Mouse (Mus musculus): ENCODE results near the gene Rictor. TPM values are rescaled to one million over a fixed set of nuclear protein-coding genes. Genes with fewer than 3 reads are reported as not detected.
A peak's percentile ranks its signal among the peaks of the same experiment; 100 is the strongest.

Gene Rictor
- polyA plus RNA-seq, 1 experiment from 2014 or later = 21.5 TPM

DNA sequence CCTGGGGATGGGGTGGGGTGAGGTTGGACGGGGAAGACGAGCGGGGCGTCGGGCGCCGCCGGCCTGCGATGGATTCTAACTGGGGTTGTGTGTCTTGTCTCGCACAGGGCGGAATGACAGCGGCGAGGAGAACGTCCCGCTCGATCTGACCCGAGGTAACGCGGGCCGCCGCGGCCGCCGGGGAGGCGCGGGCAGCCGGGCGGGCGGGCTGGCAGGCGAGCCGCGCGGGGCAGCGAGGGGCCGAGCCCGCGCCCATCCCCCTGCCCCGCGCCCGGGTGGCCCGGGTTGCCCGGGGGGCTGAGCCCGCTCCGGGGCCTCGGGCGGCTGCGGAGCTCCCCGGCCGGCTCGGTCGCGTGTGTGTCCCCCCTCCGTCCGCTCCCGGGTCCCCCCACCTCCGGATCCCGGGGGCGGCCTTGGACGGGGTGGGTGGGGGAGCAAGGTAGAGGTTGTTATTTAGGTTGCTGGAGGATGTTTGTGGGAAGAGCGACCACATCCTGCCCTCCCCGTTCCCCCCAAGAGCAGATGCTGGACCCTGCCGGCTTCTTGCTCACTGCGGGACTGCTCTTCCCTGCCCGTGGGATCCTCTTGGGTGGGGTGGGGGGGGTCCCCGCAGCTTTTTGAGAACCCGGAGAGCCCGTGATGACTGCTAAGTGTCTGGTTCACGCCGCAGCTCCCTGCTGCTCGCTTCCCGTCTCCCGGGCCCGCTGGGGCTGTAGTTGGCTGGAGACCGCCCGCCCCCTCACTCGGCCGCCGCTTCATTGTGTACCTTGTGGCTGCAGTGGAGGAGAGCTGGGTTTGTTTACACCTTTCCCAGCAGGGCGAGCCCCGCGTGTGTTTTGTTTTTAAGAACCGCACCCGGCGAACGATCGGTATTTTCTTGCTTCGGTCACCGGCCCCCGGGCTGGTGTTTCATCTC, 605 bp downstream of the Rictor start:
- peak overlapping the region; percentile 99 for H3K9ac ChIP-seq (ENCODE audit: low read depth, low read length)
- under 1% methylated on average over 79 of the region's 89 CpGs for WGBS (ENCODE audit: insufficient replicate concordance)
- peaks cover 52% of the 10 kb centered on the region for H3K4me1 ChIP-seq (ENCODE audit: control insufficient read depth, low read depth, low read length)

DNA sequence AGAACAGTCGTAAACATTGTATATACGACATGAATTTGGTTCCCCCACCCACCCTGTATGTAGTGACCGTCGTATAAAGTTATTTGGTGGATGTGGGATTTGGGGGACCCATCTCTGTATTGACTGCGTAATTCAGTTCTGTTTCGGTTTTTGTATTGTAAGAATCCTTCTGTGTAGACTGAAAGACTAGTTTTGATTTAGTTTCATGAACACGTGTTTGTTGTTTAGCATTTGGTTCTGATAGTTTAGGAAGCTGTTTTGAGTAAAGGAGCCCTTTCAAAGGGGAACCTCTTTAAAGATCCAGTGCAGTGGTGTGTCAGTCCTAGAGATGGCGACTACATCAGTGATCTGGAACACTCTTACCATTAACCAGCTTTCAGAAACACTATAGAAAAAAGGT, 1.4 kb downstream of the Rictor start:
- WGBS (ENCODE audit: insufficient replicate concordance) = 24% methylated on average over 8 of the region's 8 CpGs
- Histone ChIP-seq H3K36me3 (ENCODE audit: control insufficient read depth, insufficient read depth) (no peaks in the 10 kb centered on the region), H3K4me2 (ENCODE audit: low read depth, low read length) (peak overlapping the region; percentile 87), H3K9me3 (replicated peaks; ENCODE audit: control insufficient read depth, low read length) (no peaks in the 10 kb centered on the region), H3K4me3 (ENCODE audit: low read depth, low read length) (peak overlapping the region; percentile 97), H3K9ac (ENCODE audit: low read depth, low read length) (peak overlapping the region; percentile 99), H3K27ac (ENCODE audit: low read length) (peak overlapping the region; percentile 98), H3K27me3 (ENCODE audit: control insufficient read depth, insufficient read depth, low read depth, low read length) (no peaks in the 10 kb centered on the region), H3K4me1 (ENCODE audit: control insufficient read depth, low read depth, low read length) (peaks cover 56% of the 10 kb centered on the region)
- ATAC-seq (ENCODE audit: low read depth) = no peak

More for the DNA sequence above, 605 bp downstream of the Rictor start:
- no peaks in the 10 kb centered on the region for H3K36me3 ChIP-seq (ENCODE audit: control insufficient read depth, insufficient read depth)
- no peaks in the 10 kb centered on the region for H3K27me3 ChIP-seq (ENCODE audit: control insufficient read depth, insufficient read depth, low read depth, low read length)
- peak overlapping the region; percentile 98 for H3K27ac ChIP-seq (ENCODE audit: low read length)
- no peaks in the 10 kb centered on the region for H3K9me3 ChIP-seq (replicated peaks; ENCODE audit: control insufficient read depth, low read length)
- peak overlapping the region; percentile 87 for H3K4me2 ChIP-seq (ENCODE audit: low read depth, low read length)
- H3K4me3 ChIP-seq (ENCODE audit: low read depth, low read length) = peak overlapping the region; percentile 97
- peak; percentile 36 for ATAC-seq (ENCODE audit: low read depth)

DNA sequence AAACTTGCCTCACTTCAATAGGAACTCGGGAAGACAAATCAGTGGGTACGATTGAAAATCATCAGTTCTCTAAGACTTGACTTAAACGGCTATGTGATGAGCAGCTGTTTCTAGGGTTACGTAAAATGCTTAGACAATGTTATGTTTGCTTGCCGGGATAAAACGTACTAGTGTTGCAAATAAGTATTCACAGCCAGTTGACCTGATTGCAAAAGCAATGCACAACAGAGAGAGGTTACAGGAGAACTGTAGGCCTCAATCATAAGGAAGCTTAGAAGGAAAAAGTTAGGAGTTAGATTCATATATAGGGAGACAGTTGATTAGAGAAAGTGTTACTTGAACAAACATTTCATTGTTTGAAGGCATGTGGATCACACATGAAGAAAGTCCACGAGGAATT, 2.2 kb downstream of the Rictor start:
- Histone ChIP-seq H3K4me1 (ENCODE audit: control insufficient read depth, low read depth, low read length) (peaks cover 60% of the 10 kb centered on the region), H3K27me3 (ENCODE audit: control insufficient read depth, insufficient read depth, low read depth, low read length) (no peaks in the 10 kb centered on the region), H3K36me3 (ENCODE audit: control insufficient read depth, insufficient read depth) (no peaks in the 10 kb centered on the region), H3K27ac (ENCODE audit: low read length) (no peak overlapping the region), H3K9ac (ENCODE audit: low read depth, low read length) (no peak overlapping the region), H3K9me3 (replicated peaks; ENCODE audit: control insufficient read depth, low read length) (no peaks in the 10 kb centered on the region), H3K4me3 (ENCODE audit: low read depth, low read length) (no peak overlapping the region), H3K4me2 (ENCODE audit: low read depth, low read length) (peak overlapping the region; percentile 87; the same call in 1 of the 2 replicates)
- no peak for ATAC-seq (ENCODE audit: low read depth)
- WGBS (ENCODE audit: insufficient replicate concordance) = 69% methylated on average over 7 of the region's 7 CpGs

DNA sequence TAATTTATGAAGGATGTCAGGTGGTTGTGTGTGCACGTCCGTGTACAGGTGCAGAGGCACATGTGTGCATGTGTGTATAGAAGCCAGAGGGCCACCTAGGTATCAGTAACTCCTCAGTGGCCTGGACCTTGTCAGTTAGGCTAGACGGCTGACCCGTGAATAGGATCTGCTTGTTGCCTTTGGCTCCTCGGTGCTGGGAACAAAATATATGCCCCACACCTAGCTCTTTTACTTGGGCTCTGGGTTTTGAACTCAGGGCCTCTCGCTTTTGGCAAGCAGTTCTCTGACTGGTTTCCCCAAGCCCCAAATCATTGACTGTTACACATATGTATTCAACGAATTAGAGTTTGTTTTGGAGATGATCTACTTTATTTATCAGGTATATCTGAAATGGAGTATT, 3.0 kb downstream of the Rictor start:
- no peak for ATAC-seq (ENCODE audit: low read depth)
- Histone ChIP-seq H3K27me3 (ENCODE audit: control insufficient read depth, insufficient read depth, low read depth, low read length) (no peaks in the 10 kb centered on the region), H3K27ac (ENCODE audit: low read length) (no peak overlapping the region), H3K4me2 (ENCODE audit: low read depth, low read length) (no peak overlapping the region; the same call in 1 of the 2 replicates), H3K4me3 (ENCODE audit: low read depth, low read length) (no peak overlapping the region), H3K9ac (ENCODE audit: low read depth, low read length) (no peak overlapping the region), H3K4me1 (ENCODE audit: control insufficient read depth, low read depth, low read length) (peaks cover 53% of the 10 kb centered on the region), H3K9me3 (replicated peaks; ENCODE audit: control insufficient read depth, low read length) (no peaks in the 10 kb centered on the region), H3K36me3 (ENCODE audit: control insufficient read depth, insufficient read depth) (no peaks in the 10 kb centered on the region)
- WGBS (ENCODE audit: insufficient replicate concordance) = 72% methylated on average over 7 of the region's 7 CpGs

DNA sequence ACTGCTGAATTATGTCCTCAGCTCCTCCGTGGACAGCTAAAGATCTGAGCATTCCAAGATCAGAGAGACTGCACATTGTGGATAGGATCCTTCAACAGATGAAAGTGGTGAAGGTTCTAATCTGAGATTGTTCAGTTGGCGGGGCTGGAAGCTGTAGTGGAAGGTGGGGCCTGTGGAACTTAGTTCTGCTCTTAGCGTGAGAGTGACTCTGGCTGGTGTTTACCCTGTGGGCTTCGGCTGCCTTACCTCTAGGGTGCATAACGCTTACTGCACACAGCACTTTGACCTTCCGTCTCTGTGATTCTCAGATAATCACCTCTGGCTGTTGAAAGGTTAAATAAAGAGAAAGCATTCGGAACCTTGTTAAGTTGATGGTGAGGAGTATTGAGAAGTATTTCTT, 6.6 kb downstream of the Rictor start:
- peaks cover 43% of the 10 kb centered on the region for H3K4me1 ChIP-seq (ENCODE audit: control insufficient read depth, low read depth, low read length)
- WGBS (ENCODE audit: insufficient replicate concordance) = 29% methylated on average over 7 of the region's 7 CpGs
- peak overlapping the region; percentile 69 for H3K27ac ChIP-seq (ENCODE audit: low read length)
- H3K9ac ChIP-seq (ENCODE audit: low read depth, low read length) = peak overlapping the region; percentile 41
- peak overlapping the region; percentile 41 for H3K4me2 ChIP-seq (ENCODE audit: low read depth, low read length)
- no peaks in the 10 kb centered on the region for H3K27me3 ChIP-seq (ENCODE audit: control insufficient read depth, insufficient read depth, low read depth, low read length)
- H3K4me3 ChIP-seq (ENCODE audit: low read depth, low read length) = peak overlapping the region; percentile 17; the same call in 1 of the 2 replicates
- peak; percentile 76 for ATAC-seq (ENCODE audit: low read depth)
- peaks cover 1% of the 10 kb centered on the region; the same call in 1 of the 2 replicates for H3K36me3 ChIP-seq (ENCODE audit: control insufficient read depth, insufficient read depth)
- no peaks in the 10 kb centered on the region; the same call in 1 of the 2 replicates for H3K9me3 ChIP-seq (replicated peaks; ENCODE audit: control insufficient read depth, low read length)

DNA sequence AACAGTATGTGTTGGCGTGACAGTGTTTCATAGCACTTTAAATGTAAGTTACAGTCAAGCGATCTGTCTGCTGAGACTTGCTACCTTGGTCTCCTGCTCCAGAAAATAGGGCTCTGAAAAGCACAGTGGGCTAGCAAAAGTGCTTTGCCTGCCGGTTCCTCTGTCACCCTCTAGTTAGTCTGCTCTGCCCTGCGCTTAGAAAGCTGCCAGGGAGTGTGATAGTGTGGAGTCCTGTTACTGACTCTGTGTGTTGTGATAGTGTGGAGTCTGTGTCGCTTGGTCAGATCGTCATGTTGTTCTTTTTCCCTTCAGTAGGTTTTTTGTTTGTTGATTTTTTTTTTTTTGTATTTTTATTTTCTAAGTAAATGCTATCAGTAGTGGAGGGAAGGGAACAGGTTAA, 7.1 kb downstream of the Rictor start:
- ATAC-seq (ENCODE audit: low read depth) = 0 out of 2 replicates have a peak, but pooled peaks have one; percentile 16
- Histone ChIP-seq H3K4me2 (ENCODE audit: low read depth, low read length) (peak overlapping the region; percentile 41), H3K4me3 (ENCODE audit: low read depth, low read length) (peak overlapping the region; percentile 11; the same call in 1 of the 2 replicates), H3K9ac (ENCODE audit: low read depth, low read length) (peak overlapping the region; percentile 41), H3K9me3 (replicated peaks; ENCODE audit: control insufficient read depth, low read length) (no peaks in the 10 kb centered on the region; the same call in 1 of the 2 replicates), H3K4me1 (ENCODE audit: control insufficient read depth, low read depth, low read length) (peaks cover 39% of the 10 kb centered on the region), H3K36me3 (ENCODE audit: control insufficient read depth, insufficient read depth) (peaks cover 3% of the 10 kb centered on the region; the same call in 1 of the 2 replicates), H3K27me3 (ENCODE audit: control insufficient read depth, insufficient read depth, low read depth, low read length) (no peaks in the 10 kb centered on the region), H3K27ac (ENCODE audit: low read length) (peak overlapping the region; percentile 29; the same call in 1 of the 2 replicates)
- WGBS (ENCODE audit: insufficient replicate concordance) = 49% methylated on average over 6 of the region's 6 CpGs

DNA sequence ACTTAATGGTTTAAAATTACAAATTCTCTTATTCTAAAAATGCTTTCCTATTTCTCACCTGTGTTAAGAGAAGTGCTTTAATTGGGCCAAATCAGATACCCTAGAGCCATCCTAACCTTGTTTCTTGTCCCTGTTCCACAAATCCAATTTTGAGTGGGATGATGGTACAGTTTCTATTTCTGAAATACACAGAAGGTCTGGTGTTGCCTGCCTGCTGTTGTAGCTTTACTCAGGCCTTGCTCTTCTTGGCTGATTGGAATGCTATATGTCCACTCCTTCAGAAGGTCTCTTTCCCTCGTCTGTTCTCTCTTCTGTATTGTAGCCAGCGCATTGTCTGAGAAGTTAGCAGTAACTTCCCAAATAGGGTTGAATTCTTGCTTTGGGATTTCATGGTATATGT, 13.2 kb downstream of the Rictor start:
- H3K36me3 ChIP-seq (ENCODE audit: control insufficient read depth, insufficient read depth) = peaks cover 3% of the 10 kb centered on the region; the same call in 1 of the 2 replicates
- WGBS (ENCODE audit: insufficient replicate concordance) = 76% methylated on average over 2 of the region's 2 CpGs
- H3K4me2 ChIP-seq (ENCODE audit: low read depth, low read length) = no peak overlapping the region
- H3K27ac ChIP-seq (ENCODE audit: low read length) = no peak overlapping the region
- H3K4me3 ChIP-seq (ENCODE audit: low read depth, low read length) = no peak overlapping the region
- no peak overlapping the region for H3K9ac ChIP-seq (ENCODE audit: low read depth, low read length)
- H3K9me3 ChIP-seq (replicated peaks; ENCODE audit: control insufficient read depth, low read length) = no peaks in the 10 kb centered on the region; the same call in 1 of the 2 replicates
- no peaks in the 10 kb centered on the region for H3K27me3 ChIP-seq (ENCODE audit: control insufficient read depth, insufficient read depth, low read depth, low read length)
- ATAC-seq (ENCODE audit: low read depth) = no peak
- peaks cover 6% of the 10 kb centered on the region for H3K4me1 ChIP-seq (ENCODE audit: control insufficient read depth, low read depth, low read length)

DNA sequence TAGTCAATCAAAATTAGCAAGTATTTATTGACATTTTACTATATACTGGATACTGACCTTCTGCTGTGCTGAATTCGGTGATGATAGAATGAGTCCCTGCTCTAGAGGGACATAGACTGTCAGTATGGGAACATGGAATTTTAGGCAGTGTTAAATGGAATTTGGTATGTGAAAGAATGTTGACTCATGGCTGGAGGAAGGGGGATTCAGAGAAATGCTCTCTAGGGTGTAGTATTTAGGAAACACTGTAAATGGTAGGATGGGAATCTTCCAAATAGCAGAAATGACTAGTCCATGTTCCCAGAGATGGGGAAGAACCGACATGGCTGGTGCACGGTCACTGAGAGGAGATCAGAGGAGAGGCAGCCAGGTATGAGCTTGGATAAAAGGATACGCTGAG, 13.6 kb downstream of the Rictor start:
- no peaks in the 10 kb centered on the region; the same call in 1 of the 2 replicates for H3K9me3 ChIP-seq (replicated peaks; ENCODE audit: control insufficient read depth, low read length)
- H3K4me3 ChIP-seq (ENCODE audit: low read depth, low read length) = no peak overlapping the region
- H3K36me3 ChIP-seq (ENCODE audit: control insufficient read depth, insufficient read depth) = peaks cover 3% of the 10 kb centered on the region; the same call in 1 of the 2 replicates
- H3K4me1 ChIP-seq (ENCODE audit: control insufficient read depth, low read depth, low read length) = peaks cover 9% of the 10 kb centered on the region
- 86% methylated on average over 4 of the region's 4 CpGs for WGBS (ENCODE audit: insufficient replicate concordance)
- H3K9ac ChIP-seq (ENCODE audit: low read depth, low read length) = no peak overlapping the region
- no peak overlapping the region for H3K4me2 ChIP-seq (ENCODE audit: low read depth, low read length)
- H3K27me3 ChIP-seq (ENCODE audit: control insufficient read depth, insufficient read depth, low read depth, low read length) = no peaks in the 10 kb centered on the region
- no peak for ATAC-seq (ENCODE audit: low read depth)
- H3K27ac ChIP-seq (ENCODE audit: low read length) = no peak overlapping the region

All from liver, embryonic 16.5 days (tissue).